Mouse (Mus musculus): Measurements from ENCODE around the gene Catip. TPM values are rescaled to one million over a fixed set of nuclear protein-coding genes. Genes with fewer than 3 reads are reported as not detected.

The Catip gene
- total RNA-seq, 2 experiments from 2014 or later, result 0.29 to 0.45 TPM

DNA sequence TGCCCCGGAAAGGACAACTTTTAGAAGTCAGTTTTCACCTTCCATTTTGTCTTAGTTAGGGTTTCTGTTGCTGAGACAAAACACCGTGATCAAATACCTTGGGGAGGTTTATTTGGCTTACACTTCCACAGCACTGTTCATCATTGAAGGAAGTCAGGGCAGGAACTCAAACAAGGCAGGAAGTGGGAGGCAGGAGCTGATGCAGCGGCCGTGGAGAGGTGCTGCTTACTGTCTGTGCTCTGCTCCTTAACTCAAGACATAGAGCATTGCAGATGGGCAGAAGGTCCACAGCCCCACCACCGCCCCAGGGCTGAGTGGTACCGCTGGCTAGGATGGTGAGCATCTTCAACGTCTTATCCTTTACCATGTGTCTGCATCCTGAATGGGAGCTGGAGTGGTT lies 20.0 kb upstream of the Catip start:
- DNase-seq, result no peak
- intact Hi-C loops (cut with DNase I), result loop anchor here (2.0 kb wide), 1 partner anchor 19 kb away; no protein-coding TSS in a partner anchor

DNA sequence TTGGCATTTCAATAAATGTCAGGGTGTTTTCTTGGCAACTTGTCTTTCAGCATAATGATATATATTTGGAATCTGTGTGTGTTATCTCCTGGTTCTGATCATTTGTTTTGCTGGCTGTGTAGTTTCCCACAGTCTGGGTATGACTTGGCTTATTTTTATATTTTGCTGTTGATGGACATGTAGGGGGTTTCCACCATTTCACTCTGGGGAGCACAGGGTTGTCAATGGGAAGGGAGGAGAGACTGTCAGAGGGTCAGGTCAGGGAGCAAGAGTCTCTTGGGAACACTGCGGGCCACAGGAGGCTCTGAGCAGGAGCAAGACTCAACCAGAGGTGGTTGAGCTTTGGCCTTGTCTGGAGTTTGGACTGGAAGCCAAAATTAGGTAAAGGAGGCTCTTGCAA lies 19.6 kb upstream of the Catip start:
- intact Hi-C loops (cut with DNase I), result loop anchor here (2.0 kb wide), 1 partner anchor 18 kb away; no protein-coding TSS in a partner anchor
- DNase-seq, result no peak

DNA sequence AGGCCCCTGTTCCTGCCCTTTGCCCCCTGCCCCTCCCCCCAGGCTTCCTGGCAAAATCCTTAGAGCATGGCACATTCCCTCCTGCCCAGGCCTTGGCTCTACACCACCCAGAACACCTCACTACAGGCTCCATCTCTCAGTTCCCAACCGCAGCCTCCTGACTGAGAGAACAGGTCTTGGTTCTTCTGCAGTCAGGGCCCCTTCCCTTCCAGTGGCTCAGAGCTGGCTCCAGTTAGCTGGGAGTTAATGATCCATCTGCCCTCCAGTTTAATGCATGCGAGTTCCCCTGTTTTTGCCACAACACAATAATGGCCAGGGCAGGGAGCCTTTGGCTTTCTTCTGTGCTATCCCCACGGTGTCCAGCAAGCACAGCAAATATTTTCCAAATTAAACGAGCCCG lies 18.7 kb upstream of the Catip start:
- intact Hi-C loops (cut with DNase I), result loop anchor here (2.0 kb wide), 1 partner anchor 18 kb away; no protein-coding TSS in a partner anchor
- no peak for DNase-seq

DNA sequence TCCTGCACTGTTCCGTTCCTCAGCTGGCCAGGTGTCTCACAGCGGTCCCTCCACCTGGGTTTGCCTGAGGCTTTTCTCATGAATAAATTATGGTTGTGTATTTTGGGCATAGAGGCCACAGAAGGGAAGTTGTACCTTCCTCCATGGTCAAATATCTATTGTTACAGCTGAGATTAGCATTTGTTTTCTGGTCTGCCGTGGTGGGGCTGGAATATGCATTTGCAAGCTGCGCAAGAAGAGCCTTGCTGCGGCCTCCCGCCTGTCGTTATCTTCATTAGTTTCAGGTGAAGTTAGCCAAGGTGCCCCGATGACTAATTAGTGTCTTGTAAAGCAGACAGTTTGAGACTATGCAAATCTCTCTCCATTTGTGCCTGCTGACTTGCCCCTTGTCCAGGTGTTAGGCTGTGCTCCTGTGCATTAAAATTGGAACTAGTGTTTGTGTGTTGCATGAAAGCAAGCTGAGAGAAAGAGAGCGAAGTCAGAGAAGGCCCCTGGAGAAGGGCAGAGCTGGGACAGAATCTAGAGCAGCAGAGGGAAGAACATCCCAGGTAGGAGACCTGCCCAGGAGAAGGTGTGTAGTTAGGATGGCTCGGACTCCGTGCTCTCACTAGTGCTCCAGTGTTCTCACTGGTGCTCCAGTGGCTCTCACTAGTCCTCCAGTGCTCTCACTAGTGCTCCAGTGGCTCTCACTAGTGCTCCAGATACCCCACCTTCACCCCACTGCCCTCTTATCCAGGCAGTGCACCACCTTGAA lies 17.6 kb upstream of the Catip start:
- intact Hi-C loops (cut with DNase I), result no loop called here
- no peak for DNase-seq

DNA sequence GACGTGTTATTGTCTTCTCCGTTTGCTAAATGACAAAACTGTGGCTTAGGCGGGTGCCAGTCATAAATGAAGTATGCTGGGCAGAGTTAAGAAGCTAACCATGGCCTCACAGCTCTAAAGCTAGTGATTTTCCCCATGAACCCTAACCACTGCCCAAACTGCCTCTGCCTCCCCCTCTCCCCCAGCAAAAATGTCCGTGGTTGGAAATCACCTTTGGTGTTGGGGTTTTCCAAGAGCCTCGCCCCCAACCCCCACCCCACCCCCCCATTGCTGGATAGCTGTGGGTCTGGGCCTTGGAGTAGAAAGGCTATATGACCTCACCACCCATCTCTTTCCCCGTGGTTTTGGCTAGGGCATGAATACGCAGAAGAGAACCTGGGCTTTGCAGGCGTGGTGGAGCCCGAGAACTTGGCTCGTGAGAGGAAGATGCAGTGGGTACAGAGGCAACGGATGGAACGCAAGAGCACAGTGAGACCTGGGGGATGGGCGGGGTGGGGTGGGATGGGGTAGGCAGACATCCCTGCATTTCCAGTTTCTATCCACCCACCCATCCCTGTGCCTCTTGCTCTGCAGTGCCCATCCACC lies 10.6 kb upstream of the Catip start:
- intact Hi-C loops (cut with DNase I), result no loop called here

DNA sequence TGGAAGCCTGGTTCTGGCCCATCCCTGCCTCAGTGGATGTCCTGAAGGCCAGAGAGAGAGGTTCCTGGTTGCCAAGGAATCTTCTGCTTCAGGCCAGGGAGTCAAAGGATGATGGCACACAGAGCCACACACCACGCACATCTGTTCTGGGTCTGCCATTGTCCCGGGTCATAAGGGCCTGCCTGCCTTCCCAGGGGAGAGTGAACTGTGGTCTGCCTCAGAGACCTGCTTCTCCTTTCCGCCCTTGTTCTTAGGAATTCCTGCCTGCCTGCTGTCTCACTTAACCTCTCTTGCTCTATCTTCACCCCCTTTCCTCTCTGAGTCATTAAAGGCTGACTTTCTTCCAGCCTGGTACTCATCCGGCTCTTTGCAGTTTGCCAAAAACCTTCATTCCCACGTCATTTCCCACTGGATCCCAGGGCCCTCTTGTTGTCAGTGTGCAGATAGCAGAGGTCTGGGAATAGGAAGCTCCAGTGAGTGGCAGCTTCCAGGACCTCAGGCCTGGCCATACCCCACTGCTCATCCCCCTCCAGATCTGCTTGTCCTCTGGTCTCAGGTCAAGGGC lies 9.3 kb upstream of the Catip start:
- peak in 1 of 2 experiments; percentile 24 for DNase-seq

More for the DNA sequence above, 10.6 kb upstream of the Catip start:
- no peak for DNase-seq

DNA sequence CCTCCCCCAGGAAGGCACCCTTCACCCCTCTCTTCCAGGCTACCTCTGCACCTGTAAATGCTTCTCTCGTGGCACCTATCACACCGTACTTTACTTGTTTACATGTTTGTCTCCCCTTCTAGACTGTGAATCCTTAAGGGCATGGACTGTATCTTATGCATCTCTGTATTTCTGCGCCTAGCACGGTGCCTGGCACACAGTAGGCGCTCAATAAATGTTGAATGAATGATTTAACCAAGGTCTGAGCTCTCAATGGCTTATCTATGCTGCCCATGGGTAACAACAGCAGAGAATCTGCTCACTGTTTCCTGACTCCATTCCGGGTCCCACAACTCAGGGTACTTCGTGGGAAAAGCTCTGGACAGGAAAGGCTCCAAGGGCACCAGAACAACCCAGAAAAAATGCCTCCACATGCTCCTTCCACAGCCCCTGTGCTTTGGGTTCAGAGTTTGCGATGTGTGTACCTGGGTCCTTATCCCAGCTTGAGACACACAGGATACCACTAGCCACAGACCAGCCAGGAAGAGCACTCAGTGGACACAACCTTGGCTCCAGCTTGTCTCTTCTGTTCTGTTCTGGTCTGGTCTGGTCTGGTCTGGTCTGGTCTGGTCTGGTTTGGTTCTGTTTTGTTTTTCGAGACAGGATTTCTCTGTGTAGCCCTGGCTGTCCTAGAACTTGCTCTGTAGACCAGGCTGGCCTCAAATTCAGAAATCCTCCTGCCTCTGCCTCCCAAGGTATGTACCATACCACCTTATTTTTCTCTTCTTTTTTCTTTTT lies 8.3 kb upstream of the Catip start:
- DNase-seq, result no peak
- intact Hi-C loops (cut with DNase I), result no loop called here

More for the DNA sequence above, 9.3 kb upstream of the Catip start:
- intact Hi-C loops (cut with DNase I), result no loop called here

DNA sequence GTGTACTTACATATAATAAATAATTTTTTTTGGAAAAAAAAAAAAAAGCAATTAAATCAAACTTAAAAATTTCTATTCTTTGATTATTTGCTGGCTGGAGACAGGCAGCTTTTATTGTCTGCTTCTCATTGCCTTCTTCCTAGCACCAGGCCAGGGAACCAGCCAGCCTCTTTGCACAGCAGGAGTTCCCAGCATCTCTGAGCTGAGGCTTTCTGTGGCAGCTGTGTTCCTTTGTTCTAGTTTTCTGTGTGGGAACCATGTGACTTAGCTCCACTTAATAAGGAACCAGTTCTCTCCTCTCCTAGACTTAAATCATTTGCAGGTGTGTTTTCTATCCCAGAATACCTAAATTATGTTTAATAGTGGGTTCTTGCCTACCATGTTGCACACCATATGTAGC lies 4.4 kb upstream of the Catip start:
- no peak for DNase-seq
- intact Hi-C loops (cut with DNase I), result no loop called here

DNA sequence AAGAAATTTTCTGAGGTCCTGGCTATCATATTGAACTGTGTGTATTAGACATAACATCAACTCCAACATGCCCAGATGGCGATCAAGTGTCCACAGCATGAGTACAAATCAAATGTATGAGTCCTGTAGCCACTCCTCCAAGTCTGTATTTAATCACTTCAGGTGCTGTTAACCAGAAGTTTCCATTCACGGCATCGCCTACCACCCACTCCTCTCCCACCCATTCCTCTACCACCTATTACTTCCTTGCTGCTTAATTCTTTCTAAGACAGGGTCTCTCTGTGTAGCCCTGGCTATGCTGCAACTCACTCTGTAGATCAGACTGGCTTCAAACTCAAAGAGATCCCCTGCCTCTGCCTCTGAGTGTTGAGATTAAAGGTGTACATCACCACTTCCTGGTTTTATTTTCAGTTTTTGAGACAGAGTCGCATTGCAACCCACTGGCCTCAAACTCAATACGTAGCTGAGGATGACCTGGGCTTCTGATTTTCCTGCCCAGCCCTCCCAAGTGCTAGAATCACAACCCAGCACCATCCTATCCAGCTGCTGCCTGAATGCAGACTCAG lies 1.9 kb upstream of the Catip start:
- intact Hi-C loops (cut with DNase I), result loop anchor here (2.0 kb wide), 2 partner anchors 17 to 71 kb away; no protein-coding TSS in a partner anchor
- DNase-seq, result no peak

DNA sequence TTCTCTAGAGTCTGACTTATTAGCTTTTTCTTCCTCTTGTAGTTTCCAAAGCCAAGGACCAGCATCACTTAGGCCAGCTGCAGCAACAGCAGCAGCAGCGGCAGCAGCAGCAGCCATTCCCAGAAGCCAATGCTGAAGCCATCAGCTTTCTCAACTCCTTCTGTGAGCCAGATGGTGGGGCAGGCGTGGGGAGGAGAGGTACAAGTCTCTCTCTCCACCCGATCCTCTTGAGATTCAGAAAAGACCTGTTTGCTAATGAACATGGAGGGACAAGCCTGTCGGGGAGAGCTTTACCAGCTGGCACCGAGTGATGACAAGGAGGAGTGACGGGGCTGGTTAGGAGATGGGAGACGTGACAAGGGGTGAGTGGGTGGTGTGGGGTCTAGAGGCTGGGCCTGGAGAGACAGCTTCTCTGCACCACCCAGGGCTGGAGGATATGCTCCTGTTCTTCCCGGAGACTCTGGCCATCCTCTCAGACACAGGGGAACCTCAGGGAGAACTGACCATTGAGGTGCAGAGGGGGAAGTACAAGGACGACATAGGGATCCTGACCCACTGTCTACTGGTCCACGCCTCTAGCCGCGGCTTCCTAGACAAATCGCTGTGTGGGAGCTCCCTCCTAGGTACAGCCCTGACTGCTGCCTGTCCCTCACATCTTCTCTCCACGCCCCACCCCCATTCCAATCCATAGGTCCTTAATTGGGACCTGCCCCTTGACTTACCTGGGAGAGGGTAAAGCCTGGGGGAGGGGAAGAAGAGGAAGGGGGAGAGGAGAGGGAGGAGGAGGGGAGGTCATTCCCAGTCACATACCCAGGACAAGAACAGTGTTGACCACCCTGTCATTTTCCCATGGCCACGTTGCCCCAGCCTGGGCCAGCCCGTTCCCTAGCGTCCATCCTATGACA lies 669 bp downstream of the Catip start:
- intact Hi-C loops (cut with DNase I), result loop anchor here (1.0 to 2.0 kb wide), 3 partner anchors 49 to 157 kb away; no protein-coding TSS in a partner anchor
- no peak for DNase-seq

DNA sequence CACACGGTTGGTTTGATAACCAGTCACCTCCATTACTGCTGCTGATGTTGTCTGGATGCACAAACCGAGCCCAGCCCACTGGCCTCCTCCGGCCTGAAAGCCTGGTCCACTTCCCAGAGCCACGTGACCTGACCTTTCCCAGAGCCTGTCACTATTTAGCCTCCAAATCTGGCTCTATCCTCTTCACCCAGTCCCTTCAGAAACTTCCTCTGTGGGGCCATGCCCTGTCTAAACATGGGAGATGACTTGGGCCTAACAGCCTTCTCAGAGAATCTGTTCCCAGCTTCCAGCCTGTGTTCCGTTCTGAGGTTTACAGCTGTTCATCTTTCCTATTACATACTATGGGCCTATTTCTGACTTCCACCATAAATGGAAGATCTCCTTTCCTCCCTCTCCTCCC lies 1.5 kb downstream of the Catip start:
- peak in 1 of 2 experiments; percentile 33 for DNase-seq
- intact Hi-C loops (cut with DNase I), result loop anchor here (2.0 kb wide), 1 partner anchor 89 kb away; no protein-coding TSS in a partner anchor

DNA sequence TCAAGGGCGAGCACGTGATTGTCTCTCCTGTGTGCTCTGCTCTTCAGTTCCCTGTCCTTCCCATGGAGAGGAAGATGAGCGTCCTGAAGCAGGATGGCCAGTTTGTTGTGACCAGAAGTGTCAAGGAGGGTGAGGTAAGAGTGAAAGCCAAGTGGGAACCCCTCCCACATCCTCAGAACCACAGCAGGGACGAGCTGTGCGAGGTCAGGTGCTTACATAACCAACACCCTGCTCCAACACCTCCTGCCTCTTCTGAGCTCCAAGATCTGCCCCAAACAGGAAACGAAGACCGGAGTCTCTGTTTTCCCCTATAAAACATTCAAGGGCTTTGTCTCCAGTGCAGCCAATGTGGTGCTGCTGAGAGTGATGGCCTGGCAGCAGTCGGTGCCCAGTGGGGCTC lies 2.4 kb downstream of the Catip start:
- DNase-seq, result no peak

DNA sequence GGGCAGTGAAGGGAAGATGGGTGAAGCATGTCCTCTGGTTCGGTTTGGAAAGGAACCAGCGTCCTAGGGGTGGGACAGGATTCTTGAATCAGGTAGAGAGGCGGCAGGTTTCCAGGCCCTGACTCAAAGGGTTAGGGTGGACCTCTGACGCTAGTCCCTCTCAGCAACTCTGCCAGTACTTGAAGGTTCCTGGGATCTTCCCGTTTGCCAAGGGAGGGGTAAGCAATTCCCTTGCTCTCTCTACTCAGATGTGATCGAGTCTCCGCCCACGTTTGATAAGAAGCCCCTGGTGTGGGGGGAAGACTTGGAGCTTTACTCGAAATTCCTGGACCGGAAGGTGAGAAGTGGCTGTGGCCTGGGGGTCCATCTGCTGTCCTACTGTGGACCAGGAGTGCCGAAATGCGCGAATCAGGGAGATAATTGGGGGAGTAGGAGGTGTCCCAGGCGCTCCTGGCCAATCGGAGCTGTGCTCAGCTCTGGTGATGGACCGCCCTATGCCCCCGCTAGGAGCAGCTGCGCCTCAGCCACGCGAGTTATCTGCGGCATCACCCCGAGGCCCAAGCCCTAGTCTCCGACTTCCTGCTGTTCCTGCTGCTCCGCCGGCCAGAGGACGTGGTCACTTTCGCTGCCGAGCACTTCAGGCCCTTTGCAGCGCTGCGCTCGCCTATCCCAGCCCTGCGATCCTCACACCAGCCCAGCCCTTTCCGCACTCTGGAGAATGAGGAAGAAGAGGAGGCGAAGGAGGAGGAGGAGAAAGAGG lies 6.2 kb downstream of the Catip start:
- peak; percentile 76 to 78 for DNase-seq
- intact Hi-C loops (cut with DNase I), result loop anchor here (2.0 kb wide), 1 partner anchor 19 kb away; no protein-coding TSS in a partner anchor

More for the DNA sequence above, 2.4 kb downstream of the Catip start:
- intact Hi-C loops (cut with DNase I), result no loop called here

DNA sequence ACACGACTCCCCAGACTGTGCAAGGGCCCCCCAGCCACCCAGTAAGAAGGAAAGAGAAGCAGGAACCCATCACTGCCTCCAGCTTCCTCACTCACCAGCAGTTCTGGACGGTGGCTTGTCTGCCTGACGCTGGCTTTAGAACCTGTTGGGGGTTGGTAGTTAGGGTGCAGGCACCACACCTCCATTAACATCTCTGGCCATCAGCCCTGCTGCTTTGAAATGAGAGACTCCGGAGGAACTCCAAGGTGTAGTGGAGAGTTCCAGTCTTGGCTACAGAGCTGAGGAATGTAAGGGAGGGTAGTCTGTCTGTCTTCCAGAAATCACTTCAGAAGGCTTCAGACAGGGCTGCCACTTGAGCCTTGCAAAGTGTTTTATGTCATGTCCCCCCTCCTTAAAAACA lies 8.1 kb downstream of the Catip start:
- intact Hi-C loops (cut with DNase I), result no loop called here
- DNase-seq, result no peak

DNA sequence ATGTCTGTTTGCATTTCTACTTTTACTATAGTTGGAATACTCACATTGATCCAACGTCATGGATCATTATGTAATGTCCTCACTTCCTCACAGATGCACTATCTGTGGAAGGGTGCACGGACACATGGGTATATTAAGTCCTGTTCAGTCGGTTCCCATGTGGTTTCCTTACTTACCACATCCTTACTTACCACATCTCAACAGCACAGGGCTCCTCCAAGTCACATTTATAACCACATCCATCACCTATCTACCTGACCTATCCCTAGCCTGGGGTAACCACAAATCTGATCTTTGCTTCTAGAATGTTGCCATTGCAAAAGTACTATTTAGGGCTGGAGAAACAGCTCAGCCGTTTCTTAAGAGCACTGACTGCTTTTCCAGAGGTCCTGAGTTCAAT lies 11.5 kb downstream of the Catip start:
- intact Hi-C loops (cut with DNase I), result no loop called here
- no peak for DNase-seq

DNA sequence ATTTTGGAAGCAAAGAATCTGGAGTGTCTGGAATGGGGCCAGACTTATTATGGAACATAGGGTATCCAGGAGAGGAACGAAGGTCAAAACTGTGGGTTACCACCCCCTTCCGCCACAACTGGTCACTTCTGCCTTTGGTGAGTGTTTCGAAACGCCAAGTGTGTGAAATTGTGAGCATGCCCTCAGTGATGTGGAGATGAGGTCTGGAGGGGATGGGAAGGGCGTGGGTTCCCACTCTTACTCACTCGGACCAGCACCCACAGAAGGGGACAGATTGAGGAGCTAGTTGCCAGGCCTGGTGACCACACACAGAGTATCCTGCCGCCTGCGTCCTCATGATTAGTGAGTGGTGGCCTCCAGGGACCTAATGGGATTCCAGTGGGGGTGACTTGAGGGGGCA lies 13.1 kb downstream of the Catip start, which contains the start of gene Slc11a1:
Gene Slc11a1, plus strand, starts transcription at position 216 of the 400 bp plus-strand sequence.
- DNase-seq, result no peak
- intact Hi-C loops (cut with DNase I), result no loop called here

DNA sequence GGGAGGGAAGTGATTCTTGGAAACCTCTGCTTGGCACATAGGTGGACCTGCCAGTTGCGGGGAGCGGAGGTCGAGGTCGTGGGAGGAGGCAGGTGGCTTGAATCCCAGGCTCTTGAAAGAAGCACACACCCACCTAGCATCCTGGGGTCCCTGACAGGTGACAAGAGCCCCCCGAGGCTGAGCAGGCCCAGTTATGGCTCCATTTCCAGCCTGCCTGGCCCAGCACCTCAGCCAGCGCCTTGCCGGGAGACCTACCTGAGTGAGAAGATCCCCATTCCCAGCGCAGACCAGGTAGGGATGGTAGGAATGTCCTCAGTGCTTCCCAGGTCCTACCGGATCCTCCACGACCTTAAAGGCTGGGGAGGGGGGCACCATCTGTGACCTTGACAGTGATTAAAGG lies 13.7 kb downstream of the Catip start:
- no peak for DNase-seq
- intact Hi-C loops (cut with DNase I), result no loop called here

DNA sequence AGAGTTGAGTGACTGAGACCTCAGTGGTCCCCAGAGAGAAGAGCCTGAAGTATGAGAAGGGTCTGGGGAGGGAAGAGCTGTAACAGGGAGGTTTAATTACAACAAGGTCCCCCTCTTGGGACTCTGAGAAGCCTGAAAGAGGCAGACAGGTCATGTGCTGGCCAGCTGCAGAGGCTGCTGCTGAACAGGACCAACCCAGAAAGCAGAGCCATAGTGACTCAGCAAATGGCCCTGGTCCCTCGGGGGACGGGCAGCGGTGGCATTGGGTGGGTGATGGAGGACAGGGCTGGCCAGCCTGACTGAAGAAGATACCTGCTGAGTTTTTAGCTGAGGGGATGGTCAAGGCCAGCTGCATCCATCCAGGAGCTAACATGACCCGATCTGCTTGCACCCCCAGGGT lies 14.5 kb downstream of the Catip start:
- intact Hi-C loops (cut with DNase I), result no loop called here
- peak; percentile 48 to 60 for DNase-seq

DNA sequence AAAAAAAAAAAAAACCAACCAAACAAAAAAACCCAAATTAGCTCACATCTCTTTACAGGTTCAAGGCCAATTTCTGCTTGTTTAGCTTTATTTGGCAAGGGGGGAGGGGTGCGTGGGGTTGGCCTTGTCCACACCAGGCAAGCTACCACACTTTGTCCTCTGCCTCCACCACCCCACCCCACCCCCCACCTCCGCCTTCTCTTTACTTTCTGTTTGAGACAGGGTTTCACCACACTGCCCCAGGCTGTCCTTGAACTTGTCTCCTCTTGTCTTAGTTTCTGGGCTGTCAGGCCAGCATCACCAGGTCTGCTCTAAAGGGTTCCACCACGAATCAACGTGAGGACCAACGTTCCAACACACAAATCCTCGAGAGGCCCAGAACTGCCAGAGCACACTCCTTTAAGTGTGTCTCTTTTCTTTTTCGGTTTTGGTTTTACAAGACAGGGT lies 17.2 kb downstream of the Catip start:
- no peak for DNase-seq
- intact Hi-C loops (cut with DNase I), result no loop called here
